Mouse (Mus musculus): ENCODE measurements around the gene C87499.
A peak's percentile ranks its signal among the peaks of the same experiment; 100 is the strongest.

Gene C87499

GRCm38 (mm10) chr4:88634311-88634710, at the start of gene C87499:
Gene C87499 (minus strand): TSS chr4:88634411.
- no peak for DNase-seq (ENCODE audit: low read depth, low spot score)

GRCm38 (mm10) chr4:88683812-88684211, 49.6 kb upstream of the C87499 start, which contains the start of gene Ifna2:
Gene Ifna2 (minus strand): TSS chr4:88683912.
- DNase-seq (ENCODE audit: low read depth, low spot score): no peak

DNA sequence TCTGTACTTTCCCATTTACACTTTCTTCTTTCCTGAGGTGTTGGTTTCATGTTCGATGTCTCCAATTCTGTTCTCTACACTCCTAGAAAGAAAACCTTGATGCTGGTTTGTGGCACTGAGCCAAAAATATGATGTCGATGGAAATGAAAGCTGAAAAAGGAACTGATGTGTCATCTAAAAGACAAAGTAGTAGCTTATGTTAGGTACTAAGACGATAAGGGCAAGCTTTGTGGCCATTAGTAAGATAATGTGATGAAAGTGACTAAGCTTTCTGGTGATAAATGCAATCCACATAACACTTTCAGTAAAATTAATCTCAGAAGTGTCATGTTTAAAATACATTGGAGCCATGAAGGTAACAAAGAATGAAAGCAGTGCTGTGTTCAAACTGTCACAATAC, 47.1 kb upstream of the C87499 start:
- DNase-seq (ENCODE audit: low read depth, low spot score): no peak

- DNase-seq (ENCODE audit: low read depth, low spot score): peak; percentile 58
Observed at GRCm38 (mm10) chr4:88680362-88680761, 46.2 kb upstream of the C87499 start.

DNA sequence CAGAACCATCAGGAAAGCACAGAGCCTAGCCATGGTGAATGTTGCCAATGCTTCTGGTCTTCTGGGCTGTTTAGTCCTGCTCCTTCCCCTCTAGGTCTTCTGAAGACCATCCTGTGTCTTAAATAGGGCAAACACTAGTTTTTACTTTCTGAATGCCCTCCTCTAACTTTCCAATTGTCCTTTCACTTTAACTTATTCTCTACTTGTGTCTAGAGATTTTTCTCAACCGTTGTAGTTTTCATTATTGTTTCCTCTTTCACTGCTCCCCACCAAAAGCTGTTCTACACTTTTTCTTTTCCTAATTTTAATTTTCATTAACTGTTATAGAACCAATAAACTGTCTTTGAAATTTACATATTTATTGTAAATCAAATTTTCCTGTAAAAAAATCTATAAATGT, 42.6 kb upstream of the C87499 start, which contains the start of gene Ifna16:
Gene Ifna16 (minus strand): TSS at position 101 of the 400 bp plus-strand sequence.
- no peak for DNase-seq (ENCODE audit: low read depth, low spot score)

GRCm38 (mm10) chr4:88655461-88655860, 21.2 kb upstream of the C87499 start:
- no peak for DNase-seq (ENCODE audit: low read depth, low spot score)

DNA sequence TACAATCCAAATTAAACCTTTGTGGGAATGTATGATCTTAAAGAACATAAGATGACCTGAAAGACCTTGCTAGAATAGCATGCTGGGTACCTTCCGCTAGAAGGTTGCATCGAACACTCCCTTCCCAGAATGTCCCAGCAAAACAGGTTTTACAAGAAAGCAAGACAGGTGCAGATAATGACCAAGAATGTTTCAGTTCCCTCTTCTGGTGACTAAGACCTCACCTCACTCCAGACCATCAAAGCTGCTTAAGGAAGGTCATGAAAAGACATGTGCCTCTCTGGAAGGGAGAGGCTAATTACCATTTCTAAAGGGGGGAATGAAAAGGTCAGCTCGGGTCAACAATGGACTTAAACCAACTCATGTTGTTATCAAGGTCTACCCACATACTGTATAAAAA, 19.4 kb upstream of the C87499 start:
- no peak for DNase-seq (ENCODE audit: low read depth, low spot score)

GRCm38 (mm10) chr4:88644359-88644758, 10.1 kb upstream of the C87499 start, which contains the start of gene Ifna13:
Gene Ifna13 (minus strand): TSS chr4:88644459.
- DNase-seq (ENCODE audit: low read depth, low spot score): no peak

DNA sequence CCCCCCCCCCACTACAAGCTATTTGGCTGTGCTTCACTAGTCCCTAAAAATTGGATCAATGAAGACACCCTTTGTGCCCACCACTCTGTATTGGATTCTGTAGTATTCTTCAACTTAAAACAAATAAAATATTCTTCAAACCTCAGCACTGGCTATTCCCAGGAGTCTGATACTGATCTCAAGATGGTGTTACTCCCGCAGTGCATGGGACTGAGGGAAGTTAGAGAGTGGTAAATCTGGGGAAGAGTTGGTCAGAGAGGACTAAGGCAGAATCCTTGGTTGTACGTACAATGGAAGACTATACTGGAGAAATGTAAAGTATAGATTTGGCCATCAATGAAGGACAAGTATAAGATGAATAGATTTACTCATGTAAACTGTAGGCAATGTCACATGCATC, 8.3 kb upstream of the C87499 start:
- no peak for DNase-seq (ENCODE audit: low read depth, low spot score)

DNA sequence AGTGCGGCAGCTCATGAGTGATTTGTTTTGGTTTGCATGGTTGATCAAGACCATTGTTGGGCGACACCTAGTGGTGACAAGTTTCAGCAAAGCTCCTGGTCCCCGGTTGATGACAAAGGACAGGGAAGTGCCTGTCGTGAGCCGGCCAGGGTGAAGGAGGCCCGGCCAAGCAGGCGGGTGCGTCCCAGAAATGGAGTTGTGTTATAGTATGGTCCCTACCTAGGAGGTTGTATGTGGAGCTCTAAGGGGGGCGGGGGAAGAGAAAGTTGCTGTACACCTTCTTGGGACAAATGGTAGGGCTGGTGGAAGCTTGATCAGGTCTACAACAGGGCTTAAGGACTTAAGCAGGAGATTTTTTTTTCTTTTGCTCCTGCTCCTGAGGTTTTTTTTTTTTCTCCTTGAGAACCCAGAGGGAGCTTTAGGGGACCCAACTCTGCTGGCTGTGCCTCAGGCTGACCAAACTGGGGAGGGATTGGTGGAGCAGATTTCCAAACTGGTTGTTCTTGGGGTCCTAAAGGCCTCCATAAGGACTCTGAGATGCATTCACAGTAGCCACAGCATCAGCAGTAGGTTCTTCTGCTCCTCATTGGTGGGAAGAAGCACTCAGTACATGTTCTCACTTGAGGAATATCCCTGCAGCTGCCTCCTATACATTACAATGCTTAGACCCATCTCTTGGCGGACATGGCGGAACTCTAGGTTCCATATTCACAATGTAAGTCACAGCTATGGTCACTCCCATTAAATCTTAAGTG, 7.0 kb upstream of the C87499 start:
- peak; percentile 100 for DNase-seq (ENCODE audit: low read depth, low spot score)

- no peak for DNase-seq (ENCODE audit: low read depth, low spot score)
Observed at GRCm38 (mm10) chr4:88640704-88641076, 6.5 kb upstream of the C87499 start.

- DNase-seq (ENCODE audit: low read depth, low spot score): no peak
Observed at GRCm38 (mm10) chr4:88603276-88603675, 30.9 kb downstream of the C87499 start, which contains the start of gene Ifna12. Gene Ifna12 (minus strand): TSS chr4:88603376.

GRCm38 (mm10) chr4:88592285-88592684, 41.9 kb downstream of the C87499 start, which contains the start of gene Ifna9:
Gene Ifna9 (minus strand): TSS chr4:88592385.
- DNase-seq (ENCODE audit: low read depth, low spot score): no peak

Measured in brain, adult 2 months (tissue).